Mouse (Mus musculus) adrenal gland, postnatal 25 days (tissue): ENCODE measurements around the gene Defb48. TPM values are rescaled to one million over a fixed set of nuclear protein-coding genes. Genes with fewer than 3 reads are reported as not detected.

ENCODE experiments used
- DNase-seq: peaks from one replicate; pipeline ENCODE4 v3.0.0; 2021; ENCODE audit warnings: mixed read lengths
- total RNA-seq: library from RNA; stranded (reverse); gene quantifications from 2 replicates; pipeline ENCODE4 v1.2.3, GENCODE M21; 2021

Gene Defb48
- total RNA-seq, 1 experiment from 2014 or later, result not detected

GRCm38 (mm10) chr14:62928101-62928541 lies 56.2 kb downstream of the Defb48 start:
- DNase-seq, result no peak

Other genes starting within 250 kb of the Defb48 start
- 59.8 and 80.8 TPM in 2 replicates for gene Ints6, start 223.3 kb downstream of the Defb48 start, total RNA-seq
- gene Wdfy2, start 146.8 kb downstream of the Defb48 start, total RNA-seq, result 43.2 and 46.3 TPM in 2 replicates
- gene Defb47, start 13.6 kb upstream of the Defb48 start, total RNA-seq, result not detected in 2 replicates
- gene Defb43, start 27.3 kb upstream of the Defb48 start, total RNA-seq, result not detected in 2 replicates
- gene Defb42, start 62.5 kb upstream of the Defb48 start, total RNA-seq, result 0.61 TPM in 1 of 2 replicates, not detected in the other
- gene Defb30, start 65.5 kb upstream of the Defb48 start, total RNA-seq, result not detected in 2 replicates